Mouse (Mus musculus) embryonic fibroblast, embryonic 13.5 days (primary cell): ENCODE data around the gene Keap1. TPM values are rescaled to one million over a fixed set of nuclear protein-coding genes. Genes with fewer than 3 reads are reported as not detected.
A peak's percentile ranks its signal among the peaks of the same experiment; 100 is the strongest.
"Not testable (repeated sequence)": the region's sequence is repeated elsewhere in the genome, so short reads cannot be mapped to it uniquely, and the experiment has no call there.

Experiments
- H3K27ac ChIP-seq: 2 replicates; pipeline ENCODE4 v1.5.1; 2012; ENCODE audit warnings: low read length, control low read depth, inconsistent platforms; ENCODE audit not compliant: insufficient read depth
- H3K4me1 ChIP-seq: 2 replicates; pipeline ENCODE4 v1.6.1; 2011; ENCODE audit warnings: low read length; ENCODE audit not compliant: control insufficient read depth, insufficient read depth
- H3K4me3 ChIP-seq: 2 replicates; pipeline ENCODE4 v1.5.1; 2011; ENCODE audit warnings: mild to moderate bottlenecking, control low read depth, low read length; ENCODE audit not compliant: insufficient read depth
- CTCF ChIP-seq: IDR thresholded peaks from 2 replicates; pipeline ENCODE4 v1.5.1; 2011; ENCODE audit warnings: mild to moderate bottlenecking, control low read depth, low read length, moderate library complexity, borderline replicate concordance; ENCODE audit not compliant: insufficient read depth
- POLR2A ChIP-seq: IDR thresholded peaks from 2 replicates; pipeline ENCODE4 v1.6.1; 2011; ENCODE audit warnings: low read depth, mild to moderate bottlenecking, control low read depth, low read length, moderate library complexity
- polyA plus RNA-seq: library from polyadenylated mRNA; stranded (reverse); fragments of >200 nt; gene quantifications from 2 replicates; pipeline ENCODE4 v1.2.4, GENCODE M21; 2011; ENCODE audit warnings: low read depth; ENCODE audit not compliant: missing spikeins, insufficient read length

Keap1 gene
- polyA plus RNA-seq, 1 experiment = 27.4 TPM

GRCm38 (mm10) chr9:21275013-21275710 is 36.0 kb upstream of the Keap1 start:
- TF ChIP-seq CTCF = no peak
- no peak for TF ChIP-seq POLR2A
- Histone ChIP-seq H3K4me3 (no peak overlapping the region), H3K4me1 (no peaks in the 10 kb centered on the region), H3K27ac (no peak overlapping the region)

GRCm38 (mm10) chr9:21274336-21274735 is 35.2 kb upstream of the Keap1 start:
- no peak overlapping the region for H3K27ac ChIP-seq
- H3K4me3 ChIP-seq = no peak overlapping the region
- TF ChIP-seq POLR2A (no peak), CTCF (no peak)
- no peaks in the 10 kb centered on the region for H3K4me1 ChIP-seq

- TF ChIP-seq CTCF (no peak), POLR2A (no peak)
- H3K27ac ChIP-seq = no peak overlapping the region
- no peak overlapping the region for H3K4me3 ChIP-seq
- H3K4me1 ChIP-seq = no peaks in the 10 kb centered on the region
Observed at GRCm38 (mm10) chr9:21273520-21274228, 34.5 kb upstream of the Keap1 start.

GRCm38 (mm10) chr9:21273094-21273493 is 33.9 kb upstream of the Keap1 start:
- Histone ChIP-seq H3K4me3 (no peak overlapping the region), H3K4me1 (no peaks in the 10 kb centered on the region), H3K27ac (no peak overlapping the region)
- TF ChIP-seq CTCF = no peak

GRCm38 (mm10) chr9:21272391-21272790 is 33.2 kb upstream of the Keap1 start:
- Histone ChIP-seq H3K4me3 (no peak overlapping the region), H3K27ac (no peak overlapping the region), H3K4me1 (no peaks in the 10 kb centered on the region)
- no peak for TF ChIP-seq CTCF
- TF ChIP-seq POLR2A = no peak

GRCm38 (mm10) chr9:21269590-21269989 is 30.4 kb upstream of the Keap1 start:
- H3K27ac ChIP-seq, H3K4me3 ChIP-seq, H3K4me1 ChIP-seq: not testable (repeated sequence)

- Histone ChIP-seq H3K4me3 (no peak overlapping the region), H3K27ac (no peak overlapping the region), H3K4me1 (peaks cover 5% of the 10 kb centered on the region; the same call in 1 of the 2 replicates)
- TF ChIP-seq POLR2A = no peak
- TF ChIP-seq CTCF = no peak
Observed at GRCm38 (mm10) chr9:21268305-21268704, 29.1 kb upstream of the Keap1 start.

- Histone ChIP-seq H3K4me3 (no peak overlapping the region), H3K4me1 (peaks cover 5% of the 10 kb centered on the region; the same call in 1 of the 2 replicates), H3K27ac (no peak overlapping the region)
- TF ChIP-seq CTCF = no peak
- no peak for TF ChIP-seq POLR2A
Observed at GRCm38 (mm10) chr9:21266889-21267288, 27.7 kb upstream of the Keap1 start.

GRCm38 (mm10) chr9:21265611-21266010 is 26.4 kb upstream of the Keap1 start:
- peak overlapping the region; percentile 67 for H3K4me3 ChIP-seq
- H3K4me1 ChIP-seq = peaks cover 5% of the 10 kb centered on the region; the same call in 1 of the 2 replicates
- no peak for TF ChIP-seq CTCF
- TF ChIP-seq POLR2A = no peak
- no peak overlapping the region for H3K27ac ChIP-seq

- Histone ChIP-seq H3K4me1 (peaks cover 5% of the 10 kb centered on the region; the same call in 1 of the 2 replicates), H3K27ac (peak within 1 kb of the TSS; percentile 56), H3K4me3 (peak within 1 kb of the TSS; percentile 67)
- TF ChIP-seq CTCF = no peak
- TF ChIP-seq POLR2A = peak; percentile 74
Observed at GRCm38 (mm10) chr9:21265000-21265561, 25.9 kb upstream of the Keap1 start, which contains the start of gene Atg4d. Gene Atg4d (plus strand): TSS chr9:21265293.
